Mouse (Mus musculus) heart, adult 18-20 months (tissue): ENCODE measurements at regions not wholly inside any gene's neighbourhood (a gene's known extent, or its start where the extent isn't known, plus 50 kb on each side); places are given as distances from the start of the nearest gene placed in this dataset.
A peak's percentile ranks its signal among the peaks of the same experiment; 100 is the strongest.
"Not testable (repeated sequence)": the region's sequence is repeated elsewhere in the genome, so short reads cannot be mapped to it uniquely, and the experiment has no call there.

Experiments
- DNase-seq, 2 experiments: peaks; one replicate each; pipeline ENCODE4 v3.0.0; 2021 to 2022; ENCODE audit warnings: mixed read lengths in 1 of 2

DNA sequence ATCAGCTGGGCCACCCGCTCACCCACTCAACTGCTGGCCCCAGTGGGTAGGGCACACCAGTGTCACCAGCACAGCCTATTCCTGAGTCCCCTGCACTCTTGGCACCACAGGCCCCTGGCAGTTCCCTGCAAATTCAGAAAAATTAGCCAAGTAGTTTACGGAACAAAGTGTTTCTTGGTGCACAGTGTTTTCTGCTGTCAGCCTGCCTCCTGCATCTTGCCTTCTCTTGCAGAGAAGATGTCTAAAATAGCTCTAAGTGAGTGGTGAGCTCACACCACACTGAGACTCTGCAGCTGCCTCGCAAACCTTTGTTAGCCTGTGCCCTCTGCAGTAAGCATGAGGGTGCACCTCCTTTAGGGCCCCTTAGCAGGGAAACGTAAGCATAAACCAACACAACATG lies 117.7 kb upstream of the Arid1b start:
- no peak for DNase-seq

- no peak for DNase-seq
Measured at GRCm38 (mm10) chr17:4881473-4881872, 112.7 kb upstream of the Arid1b start.

DNA sequence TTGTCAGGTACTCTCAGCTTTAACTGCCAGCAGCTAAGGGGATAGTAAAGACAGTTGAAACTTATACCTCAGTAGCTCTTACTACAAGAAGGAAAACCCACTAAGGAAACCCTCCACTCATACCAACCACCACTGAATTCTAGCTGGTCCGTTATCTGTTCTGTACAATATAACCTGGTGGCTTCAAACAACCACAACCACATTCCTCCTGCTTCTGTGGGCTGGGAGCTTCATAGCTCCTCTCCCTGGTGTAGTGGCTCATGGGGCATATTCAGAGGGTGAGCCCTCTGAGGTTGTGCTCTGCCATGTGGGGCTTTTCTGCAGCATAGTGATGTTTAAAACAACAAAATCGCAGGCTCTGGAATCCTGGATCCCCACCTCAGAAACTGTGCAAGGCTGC lies 110.0 kb upstream of the Arid1b start:
- no peak for DNase-seq

- DNase-seq, result no peak
Measured at GRCm38 (mm10) chr17:4884761-4885160, 109.4 kb upstream of the Arid1b start.

GRCm38 (mm10) chr17:4887331-4887730 lies 106.8 kb upstream of the Arid1b start:
- DNase-seq, result not testable (repeated sequence)

DNA sequence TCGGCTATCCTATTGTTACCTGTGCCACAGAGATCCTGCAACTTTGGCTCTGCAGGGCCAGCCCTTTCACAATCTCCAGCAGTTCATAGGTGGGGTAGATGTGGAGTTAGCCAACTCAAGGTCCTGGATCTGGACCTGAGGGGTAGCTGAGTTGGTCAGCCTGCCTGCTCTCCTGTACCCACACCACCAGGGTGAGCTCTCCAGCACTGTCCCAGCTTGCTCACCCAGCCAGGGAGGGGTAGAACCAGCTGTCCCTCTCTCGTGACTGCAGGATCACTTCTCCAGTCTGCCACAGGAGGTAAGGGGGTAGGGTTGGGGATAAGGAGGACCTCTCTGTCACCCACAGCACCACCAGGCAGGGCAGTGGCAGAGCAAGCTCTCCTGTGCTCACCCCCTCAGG lies 104.6 kb upstream of the Arid1b start:
- no peak for DNase-seq

DNA sequence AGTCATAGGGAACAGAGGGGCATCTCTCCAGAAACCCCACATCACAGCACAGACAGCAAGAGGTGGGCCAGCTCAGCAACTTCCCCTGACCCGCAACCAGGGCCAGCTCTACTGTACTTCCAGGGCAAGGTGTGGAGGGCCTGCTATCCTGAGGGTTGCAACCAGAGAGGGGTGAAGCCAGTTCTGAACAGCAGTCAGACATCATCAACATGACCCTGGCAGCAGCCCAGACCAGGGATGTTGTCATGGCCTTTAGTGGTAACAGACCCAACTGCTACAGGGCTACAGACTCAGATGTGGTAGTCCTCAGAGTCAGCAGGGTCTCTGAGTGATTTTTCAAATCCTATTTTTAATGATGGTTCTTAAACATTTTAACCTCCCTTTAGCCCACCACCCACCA lies 104.0 kb upstream of the Arid1b start:
- DNase-seq, result no peak

DNA sequence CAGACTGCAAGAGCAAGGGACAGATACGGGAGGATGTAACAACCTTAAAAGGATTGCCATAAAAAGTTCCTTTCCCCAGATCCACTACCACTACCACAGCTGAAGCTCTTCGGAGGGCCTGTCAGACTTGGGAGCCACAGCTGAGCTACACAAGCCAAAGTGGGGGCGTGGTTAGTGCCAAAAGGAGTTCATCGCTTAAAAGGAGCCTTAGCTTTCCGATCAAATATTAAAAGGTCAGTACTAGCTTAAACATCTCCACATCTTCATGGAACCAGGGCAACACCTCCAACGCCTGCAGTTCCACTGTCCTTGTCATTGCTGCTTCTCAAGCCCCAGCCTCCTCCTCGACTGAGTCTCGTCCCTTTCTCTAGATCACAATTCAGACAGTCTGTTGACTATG lies 102.6 kb upstream of the Arid1b start:
- peak; percentile 36 to 46 for DNase-seq

DNA sequence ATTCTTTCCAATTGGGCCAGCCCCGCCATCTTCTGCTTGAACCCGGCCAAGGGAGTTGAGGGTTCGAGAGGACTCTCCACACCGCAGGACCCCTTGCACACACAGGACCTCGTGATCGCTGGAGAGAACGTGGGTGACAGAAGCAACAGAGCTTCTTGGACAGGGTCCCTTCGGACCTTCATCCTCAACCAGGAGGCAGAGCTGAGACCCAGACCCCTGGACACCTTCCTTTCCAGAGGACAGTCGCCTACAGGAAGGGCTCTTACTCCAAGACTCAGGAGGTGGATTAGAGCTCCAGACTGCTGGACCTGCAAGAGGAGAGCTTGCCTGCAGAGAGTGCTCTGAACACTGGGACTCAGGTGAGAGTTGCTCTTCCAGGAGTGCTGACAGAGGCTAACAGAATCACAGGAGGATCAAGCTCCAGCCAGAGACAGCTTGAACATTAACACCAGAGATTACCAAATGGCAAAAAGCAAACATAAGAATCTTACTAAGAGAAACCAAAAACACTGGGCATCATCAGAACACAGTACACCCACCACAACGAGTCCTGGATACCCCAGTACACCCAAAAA lies 99.3 kb upstream of the Arid1b start:
- DNase-seq, result not testable (repeated sequence)

DNA sequence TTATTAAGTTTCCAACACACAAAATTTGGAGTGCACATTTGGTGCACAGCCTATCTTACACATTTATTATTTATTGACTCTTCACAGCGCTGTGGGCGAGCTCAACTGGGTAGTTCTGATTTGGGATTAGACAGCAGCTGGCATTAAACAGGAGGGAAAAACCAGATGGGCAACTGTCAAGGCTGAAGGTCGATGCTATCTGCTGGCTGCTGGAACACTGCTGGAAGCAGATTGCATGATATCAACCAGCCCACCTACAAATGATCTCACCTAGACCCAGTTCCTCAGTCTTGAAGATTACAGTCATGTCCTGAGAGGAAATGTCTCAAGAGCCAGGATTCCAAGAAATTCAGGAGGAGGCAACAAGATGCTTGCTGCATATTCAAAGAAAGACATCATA lies 91.0 kb upstream of the Arid1b start:
- no peak for DNase-seq

- no peak for DNase-seq
Measured at GRCm38 (mm10) chr17:4906504-4906903, 87.6 kb upstream of the Arid1b start.

DNA sequence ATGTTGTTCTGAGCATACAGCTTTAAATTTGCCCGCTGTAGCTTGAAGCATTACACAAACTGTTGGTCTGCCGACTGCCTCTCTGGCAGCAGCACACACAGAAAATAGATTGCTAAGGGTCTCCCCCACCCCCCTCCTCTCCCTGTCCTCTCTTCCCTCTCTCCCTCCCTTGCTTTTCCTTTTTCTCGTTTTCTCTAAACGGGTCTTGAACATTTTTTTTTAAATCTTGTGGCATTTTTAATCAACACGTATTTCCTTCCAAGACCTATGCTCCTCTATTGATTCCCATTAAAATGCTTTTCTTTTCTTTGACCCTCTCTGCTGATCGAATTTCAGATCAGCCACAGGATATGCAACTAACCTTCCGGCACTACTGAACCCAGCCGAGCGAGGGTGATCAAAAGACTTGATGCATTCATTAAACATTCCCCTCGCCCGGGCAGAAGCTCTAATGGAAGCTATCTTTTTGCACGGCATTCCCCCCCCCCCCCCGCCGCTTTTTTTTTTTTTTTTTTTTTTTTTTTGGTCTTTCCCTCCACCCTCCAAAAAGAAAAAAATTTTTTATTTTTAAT lies 86.9 kb upstream of the Arid1b start:
- DNase-seq, result peak; percentile 37 to 73

DNA sequence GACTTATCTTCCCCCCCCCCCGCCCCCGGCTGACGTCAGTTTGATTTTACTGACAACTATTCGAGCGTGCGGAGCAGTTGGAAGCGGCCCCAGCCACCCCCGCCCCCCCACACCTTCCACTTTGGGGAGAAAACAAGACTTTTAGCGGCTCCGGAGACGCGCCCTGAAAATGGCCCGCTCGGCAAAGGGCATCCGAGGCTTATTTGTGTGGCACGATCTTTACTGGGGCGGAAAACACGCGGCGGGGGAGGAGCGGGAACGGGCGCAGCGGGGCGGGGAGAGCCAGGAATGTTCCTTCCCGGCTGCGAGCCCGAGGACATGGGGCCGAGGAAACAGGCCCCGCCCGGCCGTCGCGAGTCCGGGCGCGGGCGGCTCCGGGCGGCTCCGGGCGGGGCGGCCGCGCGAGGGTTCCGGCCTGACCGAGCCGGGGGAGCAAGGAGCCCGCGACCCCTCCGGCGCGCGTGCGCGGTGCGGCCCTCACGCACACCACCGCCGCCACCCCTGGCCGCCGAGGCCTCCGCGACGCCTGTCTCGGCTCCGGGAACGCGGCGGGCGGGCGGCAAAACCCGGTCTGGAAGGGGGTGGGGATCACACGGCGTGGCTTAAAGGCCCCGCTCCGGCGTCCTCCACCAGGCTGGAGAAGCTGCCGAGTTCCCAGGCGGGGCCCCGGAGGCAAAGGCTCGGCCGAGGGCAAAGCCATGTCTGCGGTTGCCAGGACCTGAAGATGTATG lies 86.1 kb upstream of the Arid1b start:
- DNase-seq, result peak; percentile 94 to 95

GRCm38 (mm10) chr17:4908572-4908965 lies 85.6 kb upstream of the Arid1b start:
- DNase-seq, result no peak

DNA sequence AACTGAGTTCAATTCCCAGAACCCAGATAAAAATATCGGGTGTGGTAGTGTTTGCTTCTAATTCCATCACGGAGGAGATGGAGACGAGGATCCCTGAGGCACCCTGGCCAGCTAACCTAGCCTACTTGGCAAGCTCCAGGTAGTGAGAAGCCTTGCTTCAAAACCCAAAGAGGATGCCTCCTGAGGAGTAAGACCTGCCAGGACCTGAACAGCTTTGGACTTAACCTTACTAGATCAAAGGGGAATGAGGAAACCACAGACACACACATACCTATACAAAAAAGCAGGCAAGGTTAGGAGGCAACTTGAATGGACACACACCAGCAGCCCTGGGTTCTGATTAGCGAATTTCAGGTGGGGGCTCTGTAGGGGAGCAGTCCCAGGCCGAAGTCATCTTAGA lies 84.0 kb upstream of the Arid1b start:
- DNase-seq, result no peak

DNA sequence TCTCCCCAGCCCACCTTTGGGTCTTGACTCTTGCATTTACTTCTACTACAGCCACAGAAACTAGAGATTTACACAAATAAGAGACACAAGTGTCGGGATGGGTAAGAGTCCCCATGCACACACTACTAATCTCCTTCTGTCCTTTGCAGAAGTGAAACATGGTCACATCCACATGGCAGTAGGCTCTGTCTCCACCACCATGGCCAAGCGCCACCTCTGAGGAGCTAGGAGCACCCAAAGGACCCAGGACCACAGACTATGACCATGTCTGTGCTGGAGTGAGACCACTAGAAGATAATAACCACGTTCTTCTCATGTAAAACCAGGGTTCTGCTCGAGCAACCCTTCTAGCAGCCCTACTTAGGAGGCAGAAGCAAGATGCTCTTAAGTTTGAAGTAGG lies 81.1 kb upstream of the Arid1b start:
- no peak for DNase-seq

DNA sequence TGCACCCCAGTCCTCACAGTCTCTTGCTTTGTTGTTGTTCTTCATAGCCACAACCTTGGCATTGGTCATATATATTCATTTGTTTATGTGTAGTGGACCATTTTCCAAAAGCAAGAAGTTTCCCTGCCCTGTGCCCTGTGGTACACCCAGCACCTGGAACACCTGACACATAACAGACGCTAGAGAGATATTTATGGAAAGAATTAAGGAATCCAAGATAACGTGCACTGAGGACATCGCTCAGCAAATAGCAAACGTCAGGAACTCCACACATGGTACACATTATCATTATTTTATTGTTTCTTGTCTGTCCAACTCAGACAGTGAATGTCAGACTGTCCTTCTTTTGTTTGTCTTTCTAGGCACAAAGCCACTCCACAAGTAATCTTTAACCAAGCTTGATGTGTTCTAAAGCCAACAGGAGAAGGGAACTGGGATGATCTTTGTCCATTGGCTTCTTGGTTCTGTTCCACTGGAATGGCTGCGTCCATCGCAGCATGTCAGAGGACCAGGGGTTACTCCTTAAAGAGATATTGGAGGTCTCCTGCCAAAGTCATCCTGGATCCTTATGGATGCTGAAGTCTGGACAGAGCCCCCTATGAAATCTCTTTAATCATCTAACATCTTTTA lies 74.2 kb upstream of the Arid1b start:
- DNase-seq, result no peak

GRCm38 (mm10) chr17:4921121-4921520 lies 73.0 kb upstream of the Arid1b start:
- DNase-seq, result no peak

DNA sequence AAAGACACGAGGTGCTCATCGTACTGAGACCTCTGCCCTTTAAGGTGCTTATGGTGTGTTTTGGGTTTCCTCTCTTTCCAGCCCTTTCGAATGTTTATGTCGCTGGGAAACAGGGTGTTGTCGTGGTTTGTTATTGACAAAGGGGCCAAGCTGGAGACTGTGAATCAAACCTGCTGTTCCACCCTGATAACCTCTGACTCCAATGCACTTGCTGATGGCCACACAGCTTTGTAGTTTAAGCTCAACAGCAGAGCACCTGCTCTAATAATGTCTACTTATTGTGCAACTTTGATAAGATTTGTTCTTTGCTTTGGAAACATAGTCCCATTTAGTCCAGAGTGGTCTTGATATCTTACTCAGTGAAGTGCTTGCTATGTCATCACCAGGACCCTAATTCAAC lies 65.5 kb upstream of the Arid1b start:
- no peak for DNase-seq

DNA sequence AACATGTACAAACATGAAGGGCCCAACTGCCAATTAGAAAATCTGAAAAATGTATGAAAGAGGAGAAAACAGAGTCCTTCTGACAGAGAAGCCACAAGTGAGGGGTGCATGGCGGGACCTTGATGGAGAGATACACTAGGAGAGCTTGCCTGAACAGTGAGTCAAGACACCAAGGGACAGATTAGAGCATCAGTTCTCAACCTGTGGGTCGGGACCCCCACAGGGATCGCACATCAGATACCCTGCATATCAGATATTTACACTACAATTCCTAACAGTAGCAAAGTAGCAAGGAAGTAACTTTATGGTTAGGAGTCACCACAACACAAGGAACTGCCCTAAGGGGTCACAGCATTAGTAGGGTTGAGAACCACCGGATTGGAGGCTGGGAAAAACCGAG lies 58.9 kb upstream of the Arid1b start:
- DNase-seq, result no peak

DNA sequence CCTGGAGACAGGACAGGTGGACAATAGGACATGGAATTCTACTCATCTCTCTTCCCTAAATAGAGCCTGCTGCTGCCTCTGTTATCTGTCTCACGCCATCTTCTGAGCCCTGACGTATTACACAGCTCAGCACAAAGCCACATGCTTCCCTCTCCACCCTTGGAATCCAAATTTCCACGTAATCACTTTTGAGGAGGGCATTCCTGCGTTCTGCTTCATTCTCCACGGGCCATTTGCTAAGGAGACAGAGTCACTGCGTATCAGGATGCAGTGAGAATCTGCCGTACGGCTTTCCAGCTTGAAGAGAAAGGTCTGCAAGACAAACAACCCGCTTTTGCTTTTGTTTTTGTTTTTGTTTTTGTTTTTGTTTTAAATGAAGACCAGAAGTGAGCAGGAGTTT lies 53.5 kb upstream of the Arid1b start:
- DNase-seq, result no peak

DNA sequence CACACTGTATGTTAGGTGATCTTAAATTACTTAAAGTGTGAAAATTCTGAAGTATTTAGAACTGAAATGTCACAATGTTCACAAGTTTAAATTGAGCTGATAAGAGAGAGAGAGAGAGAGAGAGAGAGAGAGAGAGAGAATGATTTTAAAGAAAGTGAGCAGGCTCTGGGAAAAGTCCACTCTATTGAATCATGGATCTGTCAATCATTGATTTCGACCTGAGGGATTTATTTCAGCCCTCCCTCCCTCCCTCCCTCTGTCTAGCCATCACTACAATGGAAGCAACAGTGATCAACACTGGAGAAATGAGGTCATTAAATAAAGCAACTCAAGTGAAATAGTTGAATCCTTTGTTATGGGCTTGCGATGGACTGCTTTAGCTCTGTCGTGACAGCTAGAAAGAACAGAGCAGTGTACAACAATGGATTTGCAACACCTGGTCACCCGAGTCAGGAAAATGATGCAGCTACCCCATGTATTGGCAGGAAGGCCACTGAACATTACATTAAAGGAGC lies 52.8 kb upstream of the Arid1b start:
- no peak for DNase-seq

DNA sequence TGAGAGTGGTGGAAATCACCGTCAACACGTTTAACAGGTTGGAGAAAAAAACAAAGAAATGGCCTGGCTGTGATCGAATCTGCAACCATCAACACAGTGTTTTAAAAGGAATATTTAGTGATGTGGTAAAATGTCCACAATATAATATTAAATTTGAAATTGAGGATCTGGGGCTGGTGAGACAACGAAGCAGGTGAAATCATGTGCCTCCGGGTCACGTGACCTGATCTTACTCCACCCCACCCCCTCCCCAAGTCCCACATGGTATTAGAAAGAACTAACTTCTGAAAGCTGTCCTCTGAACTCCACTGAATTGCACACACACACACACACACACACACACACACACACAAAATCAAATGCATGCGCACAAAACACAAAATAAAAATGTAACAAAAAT lies 51.3 kb upstream of the Arid1b start:
- no peak for DNase-seq
